Mouse (Mus musculus) bone marrow, adult 2 months (tissue): ENCODE data around the gene Glis3. TPM values are rescaled to one million over a fixed set of nuclear protein-coding genes. Genes with fewer than 3 reads are reported as not detected.

ENCODE experiments used
- H3K27ac ChIP-seq: fragments of 200-500 bp; 2 replicates; pipeline ENCODE4 v1.5.1; 2012; ENCODE audit warnings: low read depth, mild to moderate bottlenecking, control low read depth, inconsistent platforms, low read length; ENCODE audit not compliant: control insufficient read depth, poor library complexity, insufficient read depth
- H3K4me1 ChIP-seq: fragments of 200-500 bp; 2 replicates; pipeline ENCODE4 v1.6.1; 2011; ENCODE audit warnings: low read length; ENCODE audit not compliant: control insufficient read depth, insufficient read depth
- H3K4me3 ChIP-seq: fragments of 200-500 bp; replicated peaks from 2 replicates; pipeline ENCODE3; 2011; ENCODE audit warnings: mild to moderate bottlenecking, low read depth, low read length, control low read depth; ENCODE audit not compliant: control insufficient read depth
- CTCF ChIP-seq: fragments of 200-500 bp; IDR thresholded peaks from 2 replicates; pipeline ENCODE4 v1.5.1; 2011; ENCODE audit warnings: low read length, control low read depth; ENCODE audit not compliant: control insufficient read depth, insufficient read depth
- POLR2A ChIP-seq: fragments of 200-500 bp; IDR thresholded peaks from 2 replicates; pipeline ENCODE4 v1.6.1; 2011; ENCODE audit warnings: low read depth, mild to moderate bottlenecking, control low read depth, low read length, borderline replicate concordance; ENCODE audit not compliant: control insufficient read depth
- WGBS: fragments of 180-500 bp; shearing (Covaris S2); methylation state at CpG from one replicate; pipeline ENCODE4 v1.1.7; 2018; 5-methylcytosine and 5-hydroxymethylcytosine counted together
- polyA plus RNA-seq: library from polyadenylated mRNA; stranded (reverse); fragments of >200 nt; gene quantifications from 2 replicates; pipeline ENCODE4 v1.2.4, GENCODE M21; 2011; ENCODE audit warnings: low replicate concordance; ENCODE audit not compliant: missing spikeins, insufficient read depth, insufficient read length

The Glis3 gene
- polyA plus RNA-seq, 1 experiment = 2.5 TPM

DNA sequence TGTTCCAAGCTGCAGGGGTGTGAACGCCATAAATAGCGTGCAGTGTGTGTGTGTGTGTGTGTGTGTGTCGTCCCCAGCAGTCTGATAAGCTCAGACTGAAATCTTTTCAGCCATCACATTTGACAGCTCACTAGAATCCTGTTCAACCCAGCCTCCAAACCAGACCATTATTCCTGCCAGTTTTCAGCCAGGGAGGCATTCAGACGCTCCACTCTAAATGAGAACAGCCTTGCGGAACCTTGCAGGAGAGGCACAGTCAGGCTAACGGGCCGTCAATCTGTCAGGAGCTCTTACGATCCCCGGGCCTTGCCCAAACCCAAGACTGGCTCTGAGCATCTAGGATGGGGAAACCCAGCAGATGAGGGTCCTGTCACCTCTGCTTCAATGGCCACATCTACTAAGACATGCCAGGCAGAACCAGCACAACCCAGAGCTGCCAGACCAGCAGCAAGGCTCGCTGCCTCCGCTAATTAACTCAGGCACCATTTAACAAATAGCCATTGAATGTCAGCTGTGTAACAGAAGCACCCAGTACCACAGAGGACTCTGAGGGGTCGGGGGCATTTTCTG, 226.8 kb downstream of the Glis3 start:
- H3K4me1 ChIP-seq = no peaks in the 10 kb centered on the region
- TF ChIP-seq POLR2A (no peak), CTCF (no peak)
- H3K4me3 ChIP-seq = no peak overlapping the region
- H3K27ac ChIP-seq = no peak overlapping the region
- 85% methylated on average over 12 of the region's 12 CpGs for WGBS

DNA sequence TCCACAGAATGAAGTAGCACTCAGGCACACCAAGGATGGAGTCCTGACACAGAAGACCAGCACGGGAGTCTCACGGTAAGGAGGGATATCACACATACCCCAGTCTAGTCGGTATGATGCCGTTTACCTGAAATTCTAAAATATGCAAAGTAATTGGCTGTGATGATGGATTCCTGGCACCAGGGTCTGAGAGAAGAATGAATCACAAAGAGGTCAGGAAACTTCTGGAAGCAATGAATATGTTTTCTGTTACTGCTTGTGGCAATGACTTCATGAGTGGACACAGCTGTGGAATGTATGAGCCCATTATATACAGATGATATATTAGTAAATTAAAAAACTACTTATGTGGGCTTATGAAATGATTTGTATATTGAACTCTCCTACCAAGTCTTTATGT, 231.1 kb downstream of the Glis3 start:
- TF ChIP-seq POLR2A = no peak
- no peak for TF ChIP-seq CTCF
- no peak overlapping the region for H3K27ac ChIP-seq
- WGBS = 93% methylated on average over 4 of the region's 4 CpGs
- no peak overlapping the region for H3K4me3 ChIP-seq
- no peaks in the 10 kb centered on the region for H3K4me1 ChIP-seq

DNA sequence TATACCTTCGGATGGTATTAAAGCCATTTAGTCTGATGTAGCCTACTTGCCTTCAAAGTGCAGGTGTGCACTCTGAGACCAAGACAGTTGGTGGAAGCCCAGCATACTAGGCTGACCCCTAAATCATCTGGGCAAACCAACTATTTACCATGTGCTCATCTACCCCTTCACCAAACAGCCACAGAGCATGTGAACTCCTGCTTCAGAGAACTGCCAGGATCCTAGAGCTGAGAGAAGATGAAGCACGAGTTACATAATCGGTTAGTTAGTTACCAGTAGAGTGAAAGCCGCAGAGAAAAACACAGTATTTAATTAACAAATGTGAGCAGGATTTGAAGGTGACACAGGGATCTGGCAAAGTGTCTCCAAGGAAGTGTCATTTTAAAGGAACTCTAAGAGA, 237.7 kb downstream of the Glis3 start:
- H3K27ac ChIP-seq = no peak overlapping the region
- TF ChIP-seq POLR2A (no peak), CTCF (no peak)
- H3K4me1 ChIP-seq = no peaks in the 10 kb centered on the region
- H3K4me3 ChIP-seq = no peak overlapping the region
- 84% methylated on average over 4 of the region's 4 CpGs for WGBS

DNA sequence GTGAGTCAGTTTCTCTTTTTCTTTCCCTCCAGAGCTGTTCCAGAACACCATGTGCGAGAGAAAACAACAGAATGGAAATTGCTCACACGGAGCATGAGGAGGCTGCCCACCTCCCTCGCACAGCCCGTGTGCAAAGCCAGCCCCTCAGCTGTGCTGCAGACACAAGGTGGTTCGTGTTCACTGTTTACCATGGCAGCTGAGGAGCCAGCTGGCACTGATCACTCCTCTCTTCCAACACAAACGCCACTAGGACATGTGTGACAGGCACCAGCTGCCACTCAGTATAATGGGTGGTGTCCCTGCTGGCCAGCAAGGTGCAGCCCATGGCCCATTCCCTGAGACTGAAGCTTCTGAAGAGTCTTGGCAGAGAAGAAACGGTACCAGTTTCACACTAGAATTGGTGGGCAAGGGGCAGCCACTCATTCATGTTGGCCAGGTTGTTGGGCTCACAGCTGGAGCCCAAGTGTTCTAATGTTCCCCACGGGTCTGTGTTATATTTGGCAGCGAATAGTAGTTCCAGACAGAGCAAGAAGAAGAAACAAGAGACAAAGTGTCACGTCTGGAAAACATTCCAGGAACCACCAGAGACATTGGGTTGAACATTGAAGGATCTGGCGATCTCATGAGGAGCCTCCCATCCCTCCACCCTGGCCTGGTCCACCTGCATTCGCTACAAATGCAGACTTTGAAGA, 243.3 kb downstream of the Glis3 start:
- no peak overlapping the region for H3K4me3 ChIP-seq
- H3K27ac ChIP-seq = no peak overlapping the region
- no peaks in the 10 kb centered on the region; the same call in 1 of the 2 replicates for H3K4me1 ChIP-seq
- TF ChIP-seq CTCF = no peak
- no peak for TF ChIP-seq POLR2A
- 81% methylated on average over 12 of the region's 12 CpGs for WGBS

DNA sequence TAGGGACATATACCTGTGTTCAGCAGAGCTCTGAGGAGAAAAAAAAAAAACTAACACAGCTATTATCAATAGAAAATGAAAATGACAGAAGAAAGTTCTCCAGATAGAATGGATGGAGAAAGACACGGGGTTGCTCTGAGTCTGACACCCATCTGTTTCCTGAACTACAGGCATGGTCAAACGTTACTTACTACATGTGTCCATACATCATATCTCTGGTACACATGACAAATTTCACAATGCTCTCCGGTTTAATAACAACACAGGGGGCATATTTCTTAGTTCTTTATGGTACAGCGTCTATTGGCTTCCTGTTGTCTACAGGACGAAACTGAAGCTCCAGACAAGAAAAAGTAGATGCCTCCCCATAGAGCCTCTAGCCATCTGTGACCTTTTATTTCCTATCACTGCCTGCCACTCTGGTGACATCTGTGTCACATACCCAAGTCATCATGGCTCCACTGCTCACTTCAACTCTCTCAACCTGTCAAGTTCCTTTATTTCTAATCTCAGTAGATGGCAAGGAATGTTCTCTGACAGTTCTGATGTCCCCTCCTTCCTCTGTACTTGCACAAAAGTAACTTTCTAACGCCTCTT, 251.6 kb downstream of the Glis3 start:
- 11% methylated on average over 6 of the region's 6 CpGs for WGBS
- Histone ChIP-seq H3K4me3 (no peak overlapping the region), H3K27ac (no peak overlapping the region), H3K4me1 (no peaks in the 10 kb centered on the region; the same call in 1 of the 2 replicates)
- TF ChIP-seq POLR2A (no peak), CTCF (no peak)

DNA sequence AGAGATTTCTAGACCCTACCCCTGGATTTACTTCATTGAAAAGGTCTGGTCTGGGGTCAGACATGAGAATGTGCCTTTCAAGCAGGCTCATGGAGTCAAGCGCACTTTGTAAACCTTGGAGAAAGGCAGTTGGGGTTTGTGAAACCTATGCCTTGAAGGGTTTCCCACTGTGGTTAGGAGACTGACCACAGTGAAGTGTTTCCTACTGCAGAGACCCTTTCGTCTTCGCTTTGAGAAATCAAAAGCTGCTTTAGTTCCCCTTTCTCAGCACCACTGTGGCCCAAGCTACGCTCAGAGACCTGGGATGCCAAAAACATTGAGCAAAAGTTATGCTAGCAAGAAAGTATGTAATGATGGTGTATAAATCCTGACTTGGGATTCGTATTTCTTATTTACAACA, 255.7 kb downstream of the Glis3 start:
- WGBS = 4% methylated on average over 5 of the region's 5 CpGs
- TF ChIP-seq POLR2A (no peak), CTCF (no peak)
- H3K4me1 ChIP-seq = no peaks in the 10 kb centered on the region; the same call in 1 of the 2 replicates
- H3K27ac ChIP-seq = no peak overlapping the region
- H3K4me3 ChIP-seq = no peak overlapping the region

DNA sequence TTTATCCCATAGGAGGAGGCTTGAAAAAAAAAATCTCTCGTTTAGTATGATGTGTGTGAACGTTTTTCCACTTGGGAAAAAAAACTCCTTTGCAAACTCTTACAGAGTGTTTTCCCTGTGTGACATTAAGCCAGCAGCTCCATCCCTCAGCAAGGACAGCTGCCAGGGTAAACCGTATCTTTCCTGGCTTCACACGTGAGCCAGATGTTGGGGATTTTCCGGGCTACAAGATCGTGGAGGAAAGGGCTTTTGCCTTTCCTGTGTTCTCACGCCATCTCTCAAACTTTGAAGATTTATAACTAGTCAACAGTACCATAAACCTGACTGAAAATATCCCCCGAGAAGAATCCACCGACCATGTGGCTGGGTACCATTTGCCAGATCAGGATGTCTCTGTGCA, 256.9 kb downstream of the Glis3 start:
- no peak overlapping the region for H3K27ac ChIP-seq
- WGBS = 8% methylated on average over 9 of the region's 9 CpGs
- no peak overlapping the region for H3K4me3 ChIP-seq
- no peaks in the 10 kb centered on the region; the same call in 1 of the 2 replicates for H3K4me1 ChIP-seq
- TF ChIP-seq POLR2A (no peak), CTCF (no peak)

DNA sequence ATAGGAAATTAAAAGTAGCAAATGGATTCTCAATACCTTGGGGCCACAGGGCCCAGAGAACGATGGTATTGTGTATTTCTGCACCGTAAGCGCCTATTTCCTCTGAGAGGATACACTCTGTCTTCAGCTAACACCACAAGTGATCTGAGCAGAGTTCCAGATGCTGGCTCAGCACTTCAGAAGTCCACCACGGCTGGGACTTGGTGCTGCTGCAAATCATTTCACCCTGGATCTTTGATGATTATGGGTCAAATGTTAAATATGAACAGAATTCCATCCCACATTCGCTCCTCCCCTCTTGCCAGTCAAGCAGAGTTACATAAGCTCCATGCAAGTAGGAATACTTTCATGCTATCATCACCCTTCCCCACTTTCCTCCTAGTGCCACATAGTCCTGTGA, 263.8 kb downstream of the Glis3 start:
- no peaks in the 10 kb centered on the region for H3K4me1 ChIP-seq
- H3K27ac ChIP-seq = no peak overlapping the region
- no peak overlapping the region for H3K4me3 ChIP-seq
- 74% methylated on average over 5 of the region's 5 CpGs for WGBS
- TF ChIP-seq POLR2A = no peak
- TF ChIP-seq CTCF = no peak
